Comparison of ENCODE assay signal across 11 mouse cellular contexts in genomic region chr5:107272252-107273028, GRCm38 (mm10). TPM values are rescaled to one million over a fixed set of nuclear protein-coding genes. Genes with fewer than 3 reads are reported as not detected.
DNase-seq lines count a peak whose midpoint lies in the region; ATAC-seq and TF ChIP-seq lines count a peak whose summit lies in the region.
"Had no signal": no experiment of that assay in that cellular context is flagged by ENCODE, and none has a peak within 500 bp of the region (broad histone marks: within the 10 kb centered on the region; RNA-seq: fewer than 3 reads in every experiment).

No protein-coding gene starts in this region.

- no peak overlapping the region for H3K9ac ChIP-seq in lung, postnatal 0 days (replicated peaks; ENCODE audit: low read depth)
- no peak overlapping the region for H3K9ac ChIP-seq in liver, embryonic 11.5 days (ENCODE audit: low read depth, low read length)
- H3K9ac ChIP-seq in neural tube, embryonic 15.5 days (replicated peaks) = no peak overlapping the region

- no peak for TF ChIP-seq EP300 in lung, postnatal 0 days (IDR thresholded peaks at IDR 0.05)

- no peak for TF ChIP-seq CTCF in lung, postnatal 0 days (IDR thresholded peaks at IDR 0.05)

- H3K9me3 ChIP-seq in lung, postnatal 0 days (ENCODE audit: low read length) = no peaks in the 10 kb centered on the region
- H3K9me3 ChIP-seq in liver, embryonic 11.5 days (ENCODE audit: control insufficient read depth, low read length) = no peaks in the 10 kb centered on the region
- H3K9me3 ChIP-seq in neural tube, embryonic 15.5 days (replicated peaks) = no peaks in the 10 kb centered on the region
- H3K9me3 ChIP-seq: limb, embryonic 10.5 days had no signal

- no peak for ATAC-seq in cerebellum, adult (ENCODE audit: insufficient number of reproducible peaks, low FRiP score, low TSS enrichment)
- ATAC-seq in lung, postnatal 0 days = peak; percentile 27; the same call in 1 of the 2 replicates
- no peak for ATAC-seq in liver, embryonic 11.5 days (replicated peaks; ENCODE audit: low FRiP score)
- no peak for ATAC-seq in neural tube, embryonic 15.5 days (ENCODE audit: low FRiP score)
- ATAC-seq: hindbrain, postnatal 0 days had no signal

- WGBS in lung, postnatal 0 days = 53% methylated on average over 11 of the region's 11 CpGs
- 65% methylated on average over 11 of the region's 11 CpGs for WGBS in liver, embryonic 11.5 days
- 43% methylated on average over 11 of the region's 11 CpGs for WGBS in neural tube, embryonic 15.5 days

- peaks cover 23% of the 10 kb centered on the region; the same call in 1 of the 2 replicates for H3K4me1 ChIP-seq in lung, postnatal 0 days (ENCODE audit: insufficient read depth, low read depth, low read length)
- peaks cover 60% of the 10 kb centered on the region for H3K4me1 ChIP-seq in liver, embryonic 11.5 days (replicated peaks; ENCODE audit: control insufficient read depth, insufficient read depth, low read length)
- H3K4me1 ChIP-seq in neural tube, embryonic 15.5 days = peaks cover 14% of the 10 kb centered on the region

- H3K36me3 ChIP-seq in lung, postnatal 0 days (ENCODE audit: insufficient read depth, low read length) = no peaks in the 10 kb centered on the region
- 0 out of 2 replicates have a peak, but pooled peaks cover 2% of the 10 kb centered on the region for H3K36me3 ChIP-seq in liver, embryonic 11.5 days (ENCODE audit: control insufficient read depth, insufficient read depth, low read length)
- no peaks in the 10 kb centered on the region for H3K36me3 ChIP-seq in neural tube, embryonic 15.5 days
- H3K36me3 ChIP-seq: limb, embryonic 10.5 days had no signal

- H3K4me2 ChIP-seq in lung, postnatal 0 days (replicated peaks; ENCODE audit: low read depth, low read length) = no peak overlapping the region
- no peak overlapping the region for H3K4me2 ChIP-seq in liver, embryonic 11.5 days
- H3K4me2 ChIP-seq in neural tube, embryonic 15.5 days = no peak overlapping the region

- DNase-seq in cerebellum, adult 9-11 months = peak; percentile 12
- DNase-seq in lung, postnatal 0 days (ENCODE audit: low spot score) = no peak
- no peak for DNase-seq in lung, postnatal 4 days
- DNase-seq in liver, embryonic 11.5 days (ENCODE audit: low spot score) = no peak
- DNase-seq in ovary, adult 18-20 months (ENCODE audit: low spot score) = no peak
- no peak for DNase-seq in cerebellum, postnatal 10 days
- DNase-seq: thymus, adult 18-20 months had no signal

- no peak overlapping the region for H3K4me3 ChIP-seq in lung, postnatal 0 days (ENCODE audit: low read depth, low read length)
- H3K4me3 ChIP-seq in liver, embryonic 11.5 days (ENCODE audit: low read depth, low read length) = no peak overlapping the region
- H3K4me3 ChIP-seq in neural tube, embryonic 15.5 days (replicated peaks) = no peak overlapping the region
- H3K4me3 ChIP-seq: limb, embryonic 10.5 days had no signal

- no peak overlapping the region for H3K27ac ChIP-seq in lung, postnatal 0 days (ENCODE audit: low read length)
- peak overlapping the region; percentile 19; the same call in 1 of the 2 replicates for H3K27ac ChIP-seq in liver, embryonic 11.5 days (ENCODE audit: low read depth, low read length)
- no peak overlapping the region for H3K27ac ChIP-seq in neural tube, embryonic 15.5 days (replicated peaks)
- H3K27ac ChIP-seq: hindbrain, postnatal 0 days; limb, embryonic 10.5 days had no signal

- no peaks in the 10 kb centered on the region for H3K27me3 ChIP-seq in lung, postnatal 0 days (replicated peaks; ENCODE audit: insufficient read depth, low read length)
- H3K27me3 ChIP-seq in liver, embryonic 11.5 days (replicated peaks; ENCODE audit: control insufficient read depth, insufficient read depth, low read length) = no peaks in the 10 kb centered on the region
- H3K27me3 ChIP-seq in neural tube, embryonic 15.5 days (replicated peaks) = no peaks in the 10 kb centered on the region

RNA-seq across cellular contexts. Expression of gene Tgfbr3, which starts 17.0 kb away (rescaled TPM):
- polyA plus RNA-seq in lung, postnatal 0 days (2015; fragmentation: Nextera tagmentation; extraction: Ambion mirVana) = 21.4 and 21.5 TPM in 2 replicates
- polyA plus RNA-seq in liver, embryonic 11.5 days (2014; fragmentation: Nextera tagmentation; extraction: Ambion mirVana) = 38.2 and 39.7 TPM in 2 replicates
- polyA plus RNA-seq in neural tube, embryonic 15.5 days (2015; fragmentation: Nextera tagmentation; extraction: Ambion mirVana) = 6.6 and 10.1 TPM in 2 replicates

RNA-seq across cellular contexts. Expression of gene Brdt, which starts 58.5 kb away (rescaled TPM):
- polyA plus RNA-seq in lung, postnatal 0 days (2015; fragmentation: Nextera tagmentation; extraction: Ambion mirVana) = 1.5 and 1.6 TPM in 2 replicates
- polyA plus RNA-seq in liver, embryonic 11.5 days (2014; fragmentation: Nextera tagmentation; extraction: Ambion mirVana) = 0.68 and 0.84 TPM in 2 replicates
- polyA plus RNA-seq in neural tube, embryonic 15.5 days (2015; fragmentation: Nextera tagmentation; extraction: Ambion mirVana) = 4.3 and 4.7 TPM in 2 replicates
